Mouse (Mus musculus): ENCODE measurements around the gene Aqp5.

Aqp5 gene

DNA sequence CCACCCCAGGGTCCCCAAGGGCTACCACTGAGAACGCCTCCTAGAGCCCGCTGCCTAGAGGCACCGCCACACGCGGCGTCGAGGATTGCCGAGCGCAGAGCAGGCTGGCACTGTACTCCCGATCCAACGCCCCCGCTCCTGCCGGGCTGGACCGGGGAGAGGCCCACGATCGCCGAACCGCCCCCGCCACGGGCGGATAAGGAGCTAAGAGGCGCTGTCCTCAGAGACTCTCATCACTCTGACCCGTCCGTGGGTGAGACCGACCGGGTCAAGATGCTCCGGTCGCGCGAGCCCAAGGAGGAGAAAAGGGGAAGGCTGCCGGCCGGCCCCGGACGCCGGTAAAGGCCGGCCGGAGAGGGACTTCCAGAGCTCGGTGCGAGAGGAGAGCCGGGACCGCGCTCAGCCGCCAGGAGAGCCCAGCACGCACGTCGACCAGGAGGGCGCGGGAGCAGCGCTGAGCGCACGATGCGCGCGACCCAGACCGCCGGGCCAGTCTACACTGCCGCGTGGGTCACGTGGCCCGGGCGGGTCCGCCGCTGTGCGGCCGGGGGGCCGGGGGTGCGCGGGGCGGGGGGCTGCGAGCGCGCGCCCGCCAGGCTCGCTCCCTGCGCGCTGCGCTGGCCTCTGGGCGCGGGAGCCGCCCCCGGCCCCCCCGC, at the start of gene Aqp5:
TSS of gene Aqp5 (plus strand) at position 354 of the 656 bp plus-strand sequence.
- DNase-seq (ENCODE audit: low spot score) = no peak

DNA sequence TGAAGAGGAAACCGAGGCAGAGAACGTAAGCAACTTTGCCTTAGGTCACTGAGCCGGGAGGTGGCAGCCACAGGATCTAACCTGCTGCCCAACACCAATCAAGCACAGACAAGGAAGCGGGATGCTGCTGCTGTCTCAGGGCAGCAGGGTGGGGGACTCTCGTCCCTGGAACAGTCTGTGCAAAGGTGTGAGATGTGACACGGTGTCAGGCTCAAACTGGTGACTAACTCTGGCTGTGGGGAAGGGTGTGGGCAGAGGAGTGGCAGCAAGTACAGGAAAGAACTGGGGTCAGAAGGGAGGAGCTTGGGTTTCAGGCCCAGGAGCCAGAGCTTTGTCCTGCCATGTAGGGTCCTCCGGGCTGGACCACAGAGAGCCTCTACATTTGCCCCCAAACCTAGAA, 46.5 kb upstream of the Aqp5 start:
- no peak for DNase-seq (ENCODE audit: low spot score)

- DNase-seq (ENCODE audit: low spot score) = peak; percentile 35
Observed at GRCm38 (mm10) chr15:99546596-99546995, 44.0 kb upstream of the Aqp5 start.

GRCm38 (mm10) chr15:99547732-99548131, 42.9 kb upstream of the Aqp5 start:
- no peak for DNase-seq (ENCODE audit: low spot score)

DNA sequence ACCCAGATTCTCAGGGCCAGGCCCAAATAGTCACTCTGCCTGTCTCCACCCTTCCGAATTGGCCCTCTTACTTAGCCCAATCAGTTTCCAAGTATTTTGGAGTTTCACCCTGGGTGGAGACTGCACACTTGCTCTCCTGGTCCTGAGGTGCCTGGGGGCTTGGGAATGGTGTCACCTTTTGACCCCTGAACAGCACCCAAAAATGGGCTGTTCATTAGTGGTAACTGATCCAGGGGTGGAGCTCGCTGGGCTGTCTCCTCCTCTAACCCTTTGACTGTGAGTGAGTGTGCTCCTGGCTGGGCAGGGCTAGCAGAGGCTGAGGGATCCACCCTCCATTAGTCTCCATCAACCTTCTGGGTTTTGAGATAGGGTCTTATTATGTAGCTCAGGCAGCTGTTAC, 40.7 kb upstream of the Aqp5 start:
- no peak for DNase-seq (ENCODE audit: low spot score)

- DNase-seq (ENCODE audit: low spot score) = peak; percentile 59
Observed at GRCm38 (mm10) chr15:99553767-99554166, 36.8 kb upstream of the Aqp5 start.

DNA sequence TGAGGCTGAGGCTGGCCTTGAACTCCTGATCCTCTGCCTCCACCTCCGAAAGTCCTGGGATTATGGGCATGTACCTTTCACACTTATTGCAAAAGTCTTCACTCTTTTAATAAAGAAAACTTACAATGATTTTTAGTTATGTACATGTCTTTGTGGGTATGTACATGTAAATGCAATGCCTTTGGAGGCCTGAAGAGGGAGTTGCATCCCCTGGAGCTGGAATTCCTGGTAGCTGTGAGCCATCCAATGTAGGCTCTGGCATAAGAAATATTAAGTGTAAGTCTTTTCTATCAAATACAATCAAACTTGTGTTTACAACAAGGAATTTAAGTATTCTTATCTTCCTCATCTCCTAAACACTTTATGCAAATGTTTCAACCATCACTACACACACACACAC, 31.6 kb upstream of the Aqp5 start:
- DNase-seq (ENCODE audit: low spot score) = no peak

DNA sequence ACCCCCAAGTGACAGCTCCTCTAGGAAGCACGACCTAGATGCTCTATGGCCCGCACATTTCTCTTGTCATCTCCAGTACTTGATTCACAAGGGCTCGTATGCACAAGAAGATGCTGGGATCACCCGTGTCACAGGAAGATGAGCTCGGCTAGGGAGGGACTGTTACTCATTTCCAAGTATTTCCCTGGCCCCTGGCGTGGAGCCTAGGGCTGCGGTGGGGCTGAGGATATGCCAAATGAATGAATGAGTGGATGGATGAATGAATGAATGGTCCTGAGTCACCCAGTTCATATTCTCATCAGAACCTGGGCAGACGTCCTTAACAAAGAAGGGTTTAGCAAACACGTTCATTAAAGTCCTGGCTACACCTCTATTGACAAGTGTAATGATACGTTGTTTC, 30.3 kb upstream of the Aqp5 start:
- DNase-seq (ENCODE audit: low spot score) = no peak

GRCm38 (mm10) chr15:99567371-99567770, 23.2 kb upstream of the Aqp5 start:
- DNase-seq (ENCODE audit: low spot score) = peak; percentile 36

GRCm38 (mm10) chr15:99568682-99569081, 21.9 kb upstream of the Aqp5 start:
- no peak for DNase-seq (ENCODE audit: low spot score)

DNA sequence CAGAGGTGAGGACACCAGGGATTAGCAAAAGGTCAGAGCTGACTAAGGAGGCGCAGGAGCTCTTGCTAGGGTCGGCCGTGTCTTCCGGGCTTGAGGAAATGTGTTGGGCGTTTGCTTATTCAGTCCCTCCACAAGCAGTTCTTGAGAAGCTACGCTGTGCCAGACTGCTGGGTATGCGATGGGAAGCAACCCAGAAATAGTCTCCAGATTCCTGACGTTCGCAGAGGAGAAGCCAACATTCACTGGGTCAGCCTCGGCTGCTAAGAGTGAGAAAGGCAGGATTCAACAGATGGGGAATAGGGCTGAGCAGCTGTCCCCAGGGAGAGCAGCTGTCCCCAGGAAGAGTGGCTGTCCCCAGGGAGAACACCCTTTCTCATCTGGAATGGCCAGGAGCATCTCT, 21.5 kb upstream of the Aqp5 start:
- no peak for DNase-seq (ENCODE audit: low spot score)

DNA sequence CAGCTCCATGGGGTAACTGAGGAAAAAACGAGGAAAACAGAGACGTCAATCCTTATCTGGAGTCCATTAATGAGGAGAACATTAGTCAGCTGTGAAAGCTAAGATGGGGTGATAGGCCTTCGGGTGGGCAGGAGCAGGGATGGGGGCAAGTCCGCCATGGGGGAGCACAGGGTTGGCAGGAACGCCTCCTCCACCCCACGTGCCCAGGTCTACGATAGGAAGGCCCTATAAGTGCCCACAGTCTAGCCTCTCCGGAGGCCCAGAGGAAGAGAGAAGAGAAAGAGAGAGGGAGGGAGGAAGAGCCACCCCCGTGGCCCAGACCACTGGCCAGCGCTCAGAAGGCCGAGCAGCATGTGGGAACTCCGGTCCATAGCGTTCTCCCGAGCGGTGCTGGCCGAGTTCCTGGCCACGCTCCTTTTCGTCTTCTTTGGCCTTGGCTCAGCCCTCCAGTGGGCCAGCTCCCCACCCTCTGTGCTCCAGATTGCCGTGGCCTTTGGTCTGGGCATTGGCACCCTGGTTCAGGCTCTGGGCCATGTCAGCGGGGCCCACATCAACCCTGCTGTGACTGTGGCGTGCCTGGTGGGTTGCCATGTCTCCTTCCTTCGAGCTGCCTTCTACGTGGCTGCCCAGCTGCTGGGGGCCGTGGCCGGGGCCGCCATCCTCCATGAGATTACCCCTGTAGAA, 11.6 kb upstream of the Aqp5 start, which contains the start of gene Aqp2:
TSS of gene Aqp2 (plus strand) at position 254 of the 684 bp plus-strand sequence.
- DNase-seq (ENCODE audit: low spot score) = peak; percentile 39

DNA sequence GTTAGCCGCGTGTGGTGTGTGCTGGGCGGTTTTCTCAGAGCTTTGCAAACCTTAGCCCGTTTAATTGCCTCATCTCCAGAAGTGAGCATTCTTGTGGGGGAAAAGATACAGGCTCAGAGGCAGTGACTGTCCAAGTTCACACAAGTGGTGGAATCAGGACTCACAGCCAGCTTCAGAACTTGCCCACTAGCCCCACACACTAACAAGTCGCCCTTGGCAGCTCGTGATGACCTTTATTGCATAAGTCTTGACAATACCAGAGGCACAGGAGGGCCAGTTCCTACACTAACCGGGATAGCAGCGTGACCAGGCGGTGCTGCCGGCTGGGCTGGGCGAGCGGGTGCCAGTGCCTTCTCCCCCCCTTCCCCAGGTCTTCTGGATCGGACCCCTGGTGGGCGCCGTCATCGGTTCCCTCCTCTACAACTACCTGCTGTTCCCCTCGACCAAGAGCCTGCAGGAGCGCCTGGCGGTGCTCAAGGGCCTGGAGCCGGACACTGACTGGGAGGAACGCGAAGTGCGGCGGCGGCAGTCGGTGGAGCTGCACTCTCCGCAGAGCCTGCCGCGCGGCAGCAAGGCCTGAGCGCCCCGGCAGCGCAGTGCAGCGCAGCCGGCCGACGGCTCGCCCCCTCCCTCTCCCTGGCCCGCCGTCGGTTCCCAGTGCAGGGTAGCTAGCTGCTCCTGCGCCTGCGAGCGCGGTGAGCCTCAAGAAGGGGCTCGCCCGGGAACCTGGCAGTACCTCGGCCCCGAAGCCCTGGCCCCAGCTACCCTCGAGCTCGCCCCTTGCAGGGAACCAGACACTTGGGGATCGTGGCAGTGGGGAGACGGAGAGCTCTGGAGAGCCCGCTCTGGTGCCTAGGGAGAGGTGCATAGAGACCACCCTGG, 6.9 kb upstream of the Aqp5 start:
- peak; percentile 56 for DNase-seq (ENCODE audit: low spot score)

- DNase-seq (ENCODE audit: low spot score) = no peak
Observed at GRCm38 (mm10) chr15:99584407-99585202, 6.0 kb upstream of the Aqp5 start.

- no peak for DNase-seq (ENCODE audit: low spot score)
Observed at GRCm38 (mm10) chr15:99585741-99586140, 4.8 kb upstream of the Aqp5 start.

GRCm38 (mm10) chr15:99586525-99586924, 4.1 kb upstream of the Aqp5 start:
- DNase-seq (ENCODE audit: low spot score) = no peak

- no peak for DNase-seq (ENCODE audit: low spot score)
Observed at GRCm38 (mm10) chr15:99589237-99589636, 1.3 kb upstream of the Aqp5 start.

DNA sequence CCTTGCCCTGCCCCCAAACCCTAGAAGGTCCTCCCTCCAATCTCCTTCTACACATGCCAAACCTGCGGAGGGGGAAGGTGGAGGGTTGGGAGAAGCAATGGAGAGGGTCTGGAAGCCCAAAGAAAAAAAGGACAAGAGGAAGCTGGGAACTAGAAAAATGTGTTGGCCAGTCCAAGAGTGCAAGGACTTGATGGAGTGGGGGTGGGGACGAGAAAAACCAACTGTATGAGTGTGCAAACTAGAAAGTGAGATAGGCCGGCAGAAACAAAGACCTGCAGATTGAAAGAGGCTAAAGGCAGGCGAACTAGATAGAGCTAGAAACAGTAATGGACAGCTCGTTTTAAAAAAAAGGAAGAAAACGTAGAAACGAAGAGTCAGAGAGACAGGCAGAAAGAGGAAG, 878 bp upstream of the Aqp5 start:
- no peak for DNase-seq (ENCODE audit: low spot score)

DNA sequence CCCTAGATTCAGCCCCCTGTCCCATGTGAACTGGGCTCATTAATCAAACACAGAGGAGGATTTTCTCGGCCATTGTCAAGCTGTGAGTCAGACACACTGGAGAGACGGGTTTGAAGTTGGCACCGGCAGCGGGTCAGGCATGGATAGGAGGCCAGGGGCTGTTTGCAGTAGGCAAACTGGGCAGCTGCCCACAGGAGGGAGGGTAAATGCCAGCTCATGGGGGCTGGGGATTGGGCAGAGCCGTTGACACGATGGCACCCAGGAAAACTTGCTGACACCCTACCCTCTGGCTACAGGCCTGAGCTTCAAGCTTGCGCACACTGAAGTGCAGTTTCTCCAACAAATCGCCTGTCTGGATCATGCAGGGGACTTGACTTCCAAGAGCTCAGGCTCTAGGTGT, 1.6 kb downstream of the Aqp5 start:
- DNase-seq (ENCODE audit: low spot score) = peak; percentile 83

DNA sequence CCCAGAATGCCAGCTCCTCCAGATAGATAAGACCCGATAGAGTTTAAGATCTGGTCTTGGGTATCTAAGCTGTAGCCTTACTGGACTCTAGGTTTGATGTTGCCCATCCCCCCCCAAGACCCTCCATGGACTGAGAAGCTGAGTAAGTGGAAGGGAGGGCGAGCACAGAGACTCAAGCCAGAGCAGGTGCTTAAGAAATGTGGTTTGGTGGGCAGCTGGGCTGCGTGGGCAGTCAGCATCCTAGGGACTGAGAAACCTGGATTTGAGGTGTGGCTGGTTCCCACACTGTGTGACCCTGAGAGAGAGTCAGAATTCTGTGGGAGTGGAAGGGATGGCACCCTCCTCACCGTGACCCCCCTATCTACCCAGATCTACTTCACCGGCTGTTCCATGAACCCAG, 2.3 kb downstream of the Aqp5 start:
- DNase-seq (ENCODE audit: low spot score) = no peak

GRCm38 (mm10) chr15:99594951-99595350, 4.4 kb downstream of the Aqp5 start:
- DNase-seq (ENCODE audit: low spot score) = no peak
